Mouse (Mus musculus): ENCODE measurements around the gene Nefh. TPM values are rescaled to one million over a fixed set of nuclear protein-coding genes. Genes with fewer than 3 reads are reported as not detected.

Gene Nefh
- total RNA-seq (2021): 1 to 10 TPM; 2.4 to 3.4 TPM
- long read RNA-seq, experiment 1: 0 reads
- long read RNA-seq, experiment 2, partial matches to known transcripts: 0 of 1 reads
- long read RNA-seq, experiment 2, other reads (novel, unspliced or antisense): 0 of 1 reads

GRCm38 (mm10) chr11:4947813-4948174 is at the start of gene Nefh:
TSS of gene Nefh (minus strand) at chr11:4948064.
- peak; percentile 25 for DNase-seq

GRCm38 (mm10) chr11:4996621-4997199 is 48.8 kb upstream of the Nefh start:
- no peak for DNase-seq

GRCm38 (mm10) chr11:4995676-4996075 is 47.8 kb upstream of the Nefh start:
- DNase-seq: no peak

- DNase-seq: no peak
Measured at GRCm38 (mm10) chr11:4992471-4992870, 44.6 kb upstream of the Nefh start.

GRCm38 (mm10) chr11:4989187-4989586 is 41.3 kb upstream of the Nefh start:
- DNase-seq: no peak

DNA sequence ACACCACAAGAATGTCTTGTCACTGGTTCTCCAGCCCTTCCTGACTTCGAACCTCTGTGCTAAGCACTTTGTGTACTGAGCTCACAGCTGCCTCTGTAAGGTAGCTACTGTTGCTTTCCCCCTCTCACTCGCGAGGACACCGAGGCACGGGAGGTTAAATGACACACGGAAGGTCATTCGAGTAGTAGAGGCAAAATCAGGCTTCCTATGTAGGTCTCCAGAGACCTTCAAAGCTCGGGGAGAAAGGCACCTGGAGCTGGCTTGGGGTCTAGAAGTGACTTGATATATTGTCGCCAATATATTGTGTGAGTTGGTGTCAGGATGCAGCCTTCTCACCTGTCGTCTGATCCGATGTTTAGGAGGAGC is 39.6 kb upstream of the Nefh start:
- no peak for DNase-seq

DNA sequence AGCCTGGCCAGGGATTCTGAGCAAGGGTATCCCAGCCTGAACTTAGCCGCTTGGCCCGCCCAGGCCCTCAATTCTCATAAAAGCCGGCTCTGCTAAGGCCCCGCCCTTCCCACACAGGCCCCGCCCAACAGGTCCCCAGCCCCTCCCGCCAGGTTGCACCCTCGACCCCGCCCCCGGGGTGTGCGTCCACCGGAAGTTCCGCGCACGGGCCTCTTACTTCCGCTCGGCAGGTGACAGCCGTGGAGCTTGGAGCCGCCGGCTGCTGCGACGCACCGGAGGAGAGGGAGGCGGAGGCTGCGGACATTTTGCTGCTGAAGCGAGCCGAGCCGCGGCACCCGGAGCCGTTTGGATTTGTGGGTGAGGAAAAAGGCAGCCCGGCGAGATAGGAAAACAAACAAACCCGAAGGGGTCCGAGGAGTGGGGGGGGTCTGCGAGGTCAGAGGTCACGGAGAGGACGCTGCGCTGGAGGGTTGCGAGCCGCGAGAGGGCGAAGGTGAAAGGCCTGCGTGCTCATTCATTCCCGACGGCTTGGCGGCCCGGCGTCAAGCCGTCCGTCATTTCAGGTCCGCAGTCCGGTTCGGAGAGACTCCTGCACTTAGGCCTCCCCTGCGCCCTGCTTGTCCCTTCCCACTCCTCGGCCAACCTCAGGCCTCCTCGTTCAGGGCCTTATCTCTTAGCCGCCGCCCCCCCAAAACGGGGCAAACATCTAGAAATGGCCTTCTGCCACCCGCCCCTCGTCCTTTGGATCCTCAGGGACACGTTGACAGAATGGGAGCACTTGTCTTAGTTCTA is 39.0 kb upstream of the Nefh start, which contains the start of gene Ap1b1:
Gene Ap1b1, plus strand, starts transcription at position 130 of the 792 bp plus-strand sequence.
- DNase-seq: peak; percentile 97

DNA sequence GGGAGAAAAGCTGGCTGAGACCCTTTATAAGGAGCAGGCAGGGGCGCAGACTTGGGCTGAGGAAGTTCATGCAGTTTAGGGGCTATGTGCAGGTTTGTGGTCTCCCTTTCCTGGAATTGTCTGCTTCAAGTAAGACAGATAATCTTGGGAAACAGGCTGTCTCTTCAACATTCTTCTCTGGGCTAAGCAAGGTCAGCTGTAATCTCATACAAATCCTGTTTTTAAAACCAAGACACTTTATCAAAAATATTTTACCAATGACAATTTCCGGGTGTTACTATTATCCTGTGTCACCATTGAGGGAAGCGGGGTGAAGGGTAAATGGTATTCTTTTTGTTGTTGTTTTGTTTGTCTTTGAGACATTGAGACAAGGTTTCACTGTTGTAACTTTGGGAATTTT is 36.9 kb upstream of the Nefh start:
- no peak for DNase-seq

GRCm38 (mm10) chr11:4984249-4984648 is 36.4 kb upstream of the Nefh start:
- peak; percentile 44 for DNase-seq

DNA sequence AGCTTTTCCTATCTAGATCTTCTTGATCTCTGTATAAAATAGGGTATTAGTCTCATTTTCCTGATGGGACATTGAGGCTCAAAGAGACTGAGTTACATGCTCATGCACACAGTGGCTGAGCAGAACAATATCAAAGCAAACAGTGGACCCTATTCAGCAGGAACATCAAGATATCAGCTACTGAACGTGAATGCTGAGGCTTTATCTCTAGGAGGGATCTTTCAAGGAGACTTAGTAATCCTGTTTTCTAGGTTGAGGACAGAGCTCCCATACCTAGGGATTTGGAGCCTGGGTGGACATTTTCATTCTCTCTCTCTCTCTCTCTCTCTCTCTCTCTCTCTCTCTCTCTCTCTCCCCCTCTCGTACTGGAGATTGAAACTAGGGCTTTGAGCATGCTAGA is 35.7 kb upstream of the Nefh start:
- no peak for DNase-seq

GRCm38 (mm10) chr11:4983010-4983409 is 35.1 kb upstream of the Nefh start:
- no peak for DNase-seq

DNA sequence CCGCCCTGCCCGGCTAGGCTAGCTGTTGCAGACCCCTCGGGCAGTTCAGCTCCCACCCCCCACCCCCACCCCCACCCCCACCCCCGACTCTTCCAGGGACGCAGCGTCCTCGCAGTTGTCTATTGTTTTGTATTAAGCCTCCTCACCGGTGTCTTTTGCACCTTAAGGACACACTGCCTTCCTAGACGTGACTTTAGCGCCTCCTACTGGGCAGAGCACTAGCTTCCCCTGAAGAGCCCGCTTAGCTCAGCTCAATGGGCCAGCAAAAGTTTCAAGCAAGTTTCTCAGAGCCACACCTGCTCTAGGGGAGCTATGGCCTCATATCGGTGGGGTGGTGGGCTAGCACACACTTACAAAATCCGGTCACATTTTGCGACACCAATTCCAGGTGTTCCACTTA is 27.8 kb upstream of the Nefh start:
- peak; percentile 88 for DNase-seq

DNA sequence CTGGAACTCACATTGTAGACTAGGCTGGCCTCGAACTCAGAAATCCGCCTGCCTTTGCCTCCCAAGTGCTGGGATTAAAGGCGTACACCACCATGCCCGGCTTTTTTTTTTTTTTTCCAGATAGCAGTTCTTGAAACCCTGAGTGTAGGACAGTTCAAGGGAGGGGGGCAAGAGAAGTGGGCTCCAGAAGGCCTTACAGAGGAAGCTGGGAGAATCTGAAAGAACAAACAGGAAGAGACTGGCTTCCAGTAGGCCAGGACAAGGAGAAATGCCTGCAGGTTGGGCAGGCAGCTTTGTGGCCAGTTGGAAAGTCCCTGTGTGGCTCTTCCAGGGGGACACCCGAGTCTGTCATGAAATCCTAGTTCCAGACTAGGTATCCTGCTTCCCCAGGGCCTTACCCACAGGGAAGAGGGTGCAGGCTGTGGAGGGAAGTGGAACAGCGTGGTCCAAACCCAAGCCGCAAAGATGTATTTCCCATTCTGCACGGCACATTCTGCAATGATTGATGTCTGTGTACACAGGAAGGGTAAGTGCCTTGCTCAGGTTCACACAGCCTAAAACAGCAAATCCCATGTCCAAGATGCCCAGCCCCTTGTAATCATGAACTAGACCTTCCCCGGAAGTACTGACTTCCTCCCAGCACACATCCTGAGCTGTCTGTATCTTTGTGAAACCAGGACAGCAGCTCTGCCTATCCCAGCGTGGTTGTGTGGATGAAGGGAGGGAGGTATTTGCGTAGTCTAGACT is 26.7 kb upstream of the Nefh start:
- no peak for DNase-seq

- no peak for DNase-seq
Measured at GRCm38 (mm10) chr11:4973871-4974256, 26.0 kb upstream of the Nefh start.

DNA sequence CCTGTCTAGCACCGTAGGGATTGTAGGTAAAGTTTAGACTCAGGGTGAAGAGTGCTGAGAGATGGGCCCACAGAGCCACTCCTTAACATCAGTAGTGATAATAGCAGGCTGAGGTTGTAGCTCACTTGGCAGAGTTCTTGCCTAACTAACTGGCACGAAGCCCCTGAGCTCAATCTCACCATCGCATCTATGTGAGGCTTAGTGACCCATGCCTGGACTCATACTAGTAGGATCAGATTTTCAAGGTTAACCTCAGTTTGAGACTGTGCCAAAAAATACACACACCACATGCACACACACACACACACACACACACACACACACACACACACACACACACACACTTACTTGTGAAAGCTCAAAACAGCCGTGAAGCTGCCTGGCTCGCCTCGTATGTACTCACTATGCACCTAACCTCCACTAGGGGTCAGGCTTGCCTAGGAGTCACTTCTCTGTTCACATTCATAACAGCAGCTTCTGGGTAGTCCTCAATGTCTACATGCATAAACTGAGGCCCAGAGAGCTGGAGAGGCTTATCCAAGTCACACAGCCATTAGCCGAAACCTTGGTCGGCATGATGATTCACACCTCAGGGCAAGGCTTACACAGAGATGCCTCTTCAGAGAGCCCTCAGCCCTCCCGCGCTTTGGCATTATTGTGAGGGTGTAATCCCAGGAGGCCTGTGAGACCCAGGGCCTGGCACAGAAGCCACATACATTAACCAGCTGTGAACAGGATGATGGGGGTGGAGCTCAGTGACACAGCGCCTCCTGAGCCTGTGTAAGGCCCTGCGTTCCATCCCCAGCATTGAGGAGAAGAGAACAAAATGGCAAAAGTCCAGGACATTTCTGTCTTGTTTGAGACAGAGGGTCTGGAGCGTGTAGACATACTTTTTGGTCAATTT is 25.4 kb upstream of the Nefh start:
- peak; percentile 66 for DNase-seq

DNA sequence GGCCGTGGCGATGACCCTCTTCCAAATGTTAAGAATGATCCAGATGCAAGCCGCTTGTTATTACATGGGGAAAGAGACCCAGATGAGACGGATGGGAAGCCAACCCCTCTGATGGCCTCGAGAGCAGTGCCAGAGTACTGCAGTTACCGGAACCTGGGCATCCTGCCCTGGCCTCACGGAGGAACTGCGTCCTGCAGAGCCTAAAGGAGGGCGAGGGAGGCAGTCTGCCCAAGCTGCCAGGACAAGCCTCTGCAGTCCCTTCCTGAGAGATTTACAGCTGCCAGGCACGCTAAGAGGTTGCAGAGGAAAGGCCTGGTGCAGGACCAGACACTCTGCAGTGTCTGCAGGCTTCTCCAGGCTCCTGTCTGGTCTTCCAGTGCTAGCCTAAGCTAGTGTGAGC is 20.5 kb upstream of the Nefh start:
- peak; percentile 79 for DNase-seq

GRCm38 (mm10) chr11:4967549-4967948 is 19.7 kb upstream of the Nefh start:
- no peak for DNase-seq

DNA sequence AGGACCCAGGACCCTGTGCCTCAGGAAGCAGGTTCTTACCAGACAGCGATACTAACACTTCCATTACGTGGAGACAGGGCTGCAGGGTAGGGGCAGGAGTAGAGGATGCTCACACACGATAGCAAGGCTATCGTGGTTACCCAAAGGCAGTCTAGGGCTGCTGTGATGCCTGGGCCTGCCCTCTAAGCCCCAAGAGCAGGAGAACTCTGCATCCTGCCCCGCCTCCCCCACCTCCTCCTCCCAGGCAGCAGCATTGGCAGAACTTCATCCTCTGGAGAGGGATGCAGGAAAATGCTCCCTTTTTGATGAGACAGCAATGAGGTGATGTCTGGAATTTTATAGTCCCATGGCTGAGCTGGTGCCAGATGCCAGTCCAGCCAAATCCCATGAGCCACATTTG is 19.0 kb upstream of the Nefh start:
- no peak for DNase-seq

GRCm38 (mm10) chr11:4966325-4966724 is 18.5 kb upstream of the Nefh start:
- DNase-seq: peak; percentile 54

DNA sequence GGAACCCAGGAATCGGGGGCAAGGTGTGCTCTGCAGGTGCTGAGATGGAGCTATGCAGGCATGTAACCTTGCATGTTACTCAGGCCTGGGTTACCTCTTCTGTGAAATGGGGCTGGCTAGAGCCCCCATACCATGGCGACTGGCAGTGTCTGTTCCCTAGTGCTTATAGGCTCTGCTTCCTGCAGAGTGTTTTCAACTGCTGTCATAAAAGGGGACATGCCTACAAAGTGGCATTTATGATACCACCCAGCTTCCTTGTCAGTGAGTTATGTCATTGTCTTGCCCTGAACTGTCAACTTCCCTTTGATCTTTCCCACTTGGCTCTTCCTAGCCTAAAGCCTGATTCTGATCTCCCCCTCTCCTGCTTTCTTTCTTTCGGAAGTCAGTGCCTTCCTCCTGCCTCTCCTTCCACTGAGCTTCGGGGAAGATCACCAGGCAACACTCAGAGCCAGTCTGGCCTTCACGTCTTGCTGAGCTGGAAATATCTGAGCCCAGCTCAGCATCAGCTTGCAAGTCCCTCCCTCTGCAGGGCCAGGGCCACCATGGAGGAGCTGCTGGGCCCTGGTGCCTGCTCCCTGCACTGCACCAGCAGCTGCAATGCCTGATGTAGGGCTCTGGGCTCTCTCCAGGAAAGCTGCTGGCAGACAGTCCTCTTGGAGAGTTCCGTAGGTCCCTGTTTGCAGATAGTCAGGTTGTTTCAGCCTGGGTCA is 15.4 kb upstream of the Nefh start:
- peak; percentile 28 for DNase-seq

GRCm38 (mm10) chr11:4953918-4954317 is 6.1 kb upstream of the Nefh start:
- peak; percentile 34 for DNase-seq
